Mouse (Mus musculus) G1E (cell line): ENCODE results near the gene Pdlim5. TPM values are rescaled to one million over a fixed set of nuclear protein-coding genes. Genes with fewer than 3 reads are reported as not detected.
"Not testable (repeated sequence)": the region's sequence is repeated elsewhere in the genome, so short reads cannot be mapped to it uniquely, and the experiment has no call there.

Experiments
- ATAC-seq: 2 replicates; pipeline ENCODE4 v1.8.0; 2016; ENCODE audit warnings: mild to moderate bottlenecking; ENCODE audit not compliant: insufficient number of reproducible peaks, poor library complexity, low FRiP score, severe bottlenecking; ENCODE audit errors: extremely low read depth
- DNase-seq: peaks from one replicate; pipeline ENCODE4 v3.0.0; 2012; ENCODE audit warnings: low spot score
- H3K27me3 ChIP-seq: 2 replicates; pipeline ENCODE4 v1.6.1; 2012; ENCODE audit warnings: mild to moderate bottlenecking, low read length, inconsistent platforms; ENCODE audit not compliant: insufficient read depth
- H3K36me3 ChIP-seq: replicated peaks from 2 replicates; pipeline ENCODE3; 2012; ENCODE audit warnings: mild to moderate bottlenecking, inconsistent platforms
- H3K4me1 ChIP-seq: 2 replicates; pipeline ENCODE4 v1.6.1; 2012; ENCODE audit warnings: low read depth, low read length, inconsistent platforms, mixed read lengths; ENCODE audit not compliant: insufficient read depth
- H3K4me3 ChIP-seq: 2 replicates; pipeline ENCODE4 v1.5.1; 2012; ENCODE audit warnings: low read depth, mild to moderate bottlenecking, inconsistent platforms, low read length, moderate library complexity, mixed read lengths
- H3K9me3 ChIP-seq: replicated peaks from 2 replicates; pipeline ENCODE4 v1.6.1; 2012; ENCODE audit warnings: inconsistent platforms
- CTCF ChIP-seq: IDR thresholded peaks from 2 replicates; pipeline ENCODE4 v1.5.1; 2012; ENCODE audit warnings: low read depth, low read length, inconsistent platforms, mixed read lengths
- GATA1 ChIP-seq: IDR thresholded peaks from 2 replicates; pipeline ENCODE4 v1.6.1; 2012; ENCODE audit warnings: borderline replicate concordance, low read length, inconsistent platforms, mixed read lengths
- GATA2 ChIP-seq: IDR thresholded peaks from 2 replicates; pipeline ENCODE4 v1.6.1; 2012; ENCODE audit warnings: low read depth, low read length, inconsistent platforms, borderline replicate concordance
- POLR2AphosphoS5 ChIP-seq: IDR thresholded peaks from 2 replicates; pipeline ENCODE4 v1.6.1; 2012; ENCODE audit warnings: low read depth, low read length, inconsistent platforms; ENCODE audit not compliant: insufficient replicate concordance
- TAL1 ChIP-seq: conservative IDR thresholded peaks from 2 replicates; pipeline ENCODE4 v1.6.1; 2012; ENCODE audit warnings: low read depth, low read length, inconsistent platforms, mixed read lengths
- polyA plus RNA-seq: library from polyadenylated mRNA; stranded (reverse); fragments of >175 nt; gene quantifications from 2 replicates; pipeline ENCODE4 v1.2.3, GENCODE M21; 2012
- total RNA-seq, 2 experiments: library from RNA; stranded (forward) in 1 of 2; stranded (reverse) in 1 of 2; fragments of 200-1000 nt in 1 of 2; fragments of >200 nt in 1 of 2; fragmentation: Nextera tagmentation in 1 of 2; gene quantifications; 2 replicates each; pipeline ENCODE4 v1.2.3; 2014 to 2017

Gene Pdlim5
- total and polyA plus RNA-seq, 3 experiments, result 32.5 to 55.7 (median 33.4) TPM

DNA sequence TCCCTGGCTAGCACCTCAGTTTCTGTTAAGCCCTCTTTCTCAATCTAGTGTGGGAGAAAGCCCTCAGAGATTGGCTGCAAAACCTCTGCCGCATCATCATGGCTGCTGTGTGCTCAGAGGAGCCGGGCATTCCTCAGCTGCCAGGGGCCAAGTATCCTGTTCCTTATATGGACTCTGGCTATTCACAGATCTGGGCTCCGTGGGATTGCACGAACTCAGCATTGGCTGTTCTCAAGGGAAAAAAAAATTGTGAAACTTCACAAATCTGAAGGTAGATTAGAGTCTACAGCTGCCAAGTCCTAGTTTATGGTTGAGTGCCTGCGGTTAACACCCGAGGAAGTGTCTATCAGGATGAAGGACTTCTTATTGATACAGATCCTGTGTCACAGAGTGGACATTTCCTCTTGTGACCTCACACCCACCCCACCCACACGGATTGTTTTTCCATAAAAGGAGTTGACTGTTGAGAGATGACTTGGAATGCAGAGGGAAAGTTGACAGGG lies 44.1 kb upstream of the Pdlim5 start:
- Histone ChIP-seq H3K27me3 (peaks cover 19% of the 10 kb centered on the region; the same call in 1 of the 2 replicates), H3K4me3 (no peak overlapping the region), H3K4me1 (peaks cover 4% of the 10 kb centered on the region), H3K9me3 (no peaks in the 10 kb centered on the region), H3K36me3 (no peaks in the 10 kb centered on the region)
- TF ChIP-seq TAL1 (no peak), CTCF (no peak), GATA2 (no peak), GATA1 (no peak), POLR2AphosphoS5 (no peak)
- DNase-seq, result no peak
- no peak for ATAC-seq

DNA sequence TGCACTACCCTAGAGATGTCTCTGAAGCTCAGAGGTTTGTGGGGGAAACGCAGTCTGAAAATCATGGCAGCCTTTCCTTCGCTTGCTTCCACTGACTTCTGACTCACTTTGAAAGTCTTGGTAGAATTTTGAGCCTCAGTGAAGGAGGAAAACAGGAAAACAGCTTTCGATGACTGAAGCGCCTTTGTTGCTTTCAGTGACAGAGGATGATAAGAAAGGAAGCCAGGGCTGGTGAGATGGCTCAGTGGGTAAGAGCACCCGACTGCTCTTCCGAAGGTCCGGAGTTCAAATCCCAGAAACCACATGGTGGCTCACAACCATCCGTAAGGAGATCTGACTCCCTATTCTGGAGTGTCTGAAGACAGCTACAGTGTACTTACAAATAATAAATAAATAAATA lies 43.1 kb upstream of the Pdlim5 start:
- H3K4me3 ChIP-seq, DNase-seq, H3K4me1 ChIP-seq, ATAC-seq, H3K9me3 ChIP-seq, H3K36me3 ChIP-seq: not testable (repeated sequence)
- H3K27me3 ChIP-seq, result peaks cover 27% of the 10 kb centered on the region

GRCm38 (mm10) chr3:142436824-142437223 lies 41.3 kb upstream of the Pdlim5 start:
- peaks cover 28% of the 10 kb centered on the region for H3K27me3 ChIP-seq
- no peaks in the 10 kb centered on the region for H3K36me3 ChIP-seq
- no peaks in the 10 kb centered on the region for H3K4me1 ChIP-seq
- TF ChIP-seq GATA2 (no peak), TAL1 (no peak)
- no peak overlapping the region for H3K4me3 ChIP-seq
- no peaks in the 10 kb centered on the region for H3K9me3 ChIP-seq
- DNase-seq (no peak), ATAC-seq (no peak)

- Histone ChIP-seq H3K9me3 (no peaks in the 10 kb centered on the region), H3K27me3 (peaks cover 28% of the 10 kb centered on the region), H3K36me3 (no peaks in the 10 kb centered on the region), H3K4me3 (no peak overlapping the region), H3K4me1 (no peaks in the 10 kb centered on the region)
- DNase-seq (no peak), ATAC-seq (no peak)
- no peak for TF ChIP-seq POLR2AphosphoS5
- TF ChIP-seq TAL1, result no peak
- no peak for TF ChIP-seq GATA1
- TF ChIP-seq CTCF, result no peak
- TF ChIP-seq GATA2, result no peak
These were observed 40.7 kb upstream of the Pdlim5 start for GRCm38 (mm10) chr3:142436212-142436611.

- TF ChIP-seq CTCF, result no peak
- no peak for TF ChIP-seq POLR2AphosphoS5
- no peak for DNase-seq
These were observed 39.3 kb upstream of the Pdlim5 start for GRCm38 (mm10) chr3:142434786-142435168.

GRCm38 (mm10) chr3:142434127-142434785 lies 38.8 kb upstream of the Pdlim5 start:
- DNase-seq (no peak), ATAC-seq (no peak)
- Histone ChIP-seq H3K9me3 (no peaks in the 10 kb centered on the region), H3K36me3 (no peaks in the 10 kb centered on the region), H3K27me3 (peaks cover 33% of the 10 kb centered on the region), H3K4me3 (no peak overlapping the region), H3K4me1 (no peaks in the 10 kb centered on the region)
- TF ChIP-seq GATA1 (no peak), GATA2 (no peak), POLR2AphosphoS5 (no peak), TAL1 (no peak), CTCF (no peak)

More at GRCm38 (mm10) chr3:142434786-142435168, 39.3 kb upstream of the Pdlim5 start:
- Histone ChIP-seq H3K4me3 (no peak overlapping the region), H3K27me3 (peaks cover 30% of the 10 kb centered on the region), H3K9me3 (no peaks in the 10 kb centered on the region), H3K36me3 (no peaks in the 10 kb centered on the region), H3K4me1 (no peaks in the 10 kb centered on the region)
- ATAC-seq, result no peak

- Histone ChIP-seq H3K36me3 (no peaks in the 10 kb centered on the region), H3K9me3 (no peaks in the 10 kb centered on the region), H3K4me3 (no peak overlapping the region), H3K4me1 (no peaks in the 10 kb centered on the region), H3K27me3 (peaks cover 24% of the 10 kb centered on the region)
- ATAC-seq (no peak), DNase-seq (no peak)
- TF ChIP-seq TAL1 (no peak), POLR2AphosphoS5 (no peak), GATA2 (no peak), CTCF (no peak), GATA1 (no peak)
These were observed 36.0 kb upstream of the Pdlim5 start for GRCm38 (mm10) chr3:142431481-142431880.
